Mouse (Mus musculus) midbrain, embryonic 16.5 days (tissue): Measurements from ENCODE around the gene Kif26b. TPM values are rescaled to one million over a fixed set of nuclear protein-coding genes. Genes with fewer than 3 reads are reported as not detected.

ENCODE experiments used
- ATAC-seq: fragments of 200-750 bp; cut with Nextera tagmentation; 2 replicates; pipeline ENCODE4 v1.8.0; 2017; ENCODE audit warnings: moderate TSS enrichment
- H3K27ac ChIP-seq: fragments of 300-500 bp; sonication (generic); 2 replicates; pipeline ENCODE4 v1.5.1; 2014; ENCODE audit warnings: mild to moderate bottlenecking, low read length, mixed read lengths
- H3K27me3 ChIP-seq: fragments of 300-500 bp; sonication (generic); 2 replicates; pipeline ENCODE4 v1.6.1; 2014; ENCODE audit warnings: low read depth, low read length, mixed read lengths; ENCODE audit not compliant: control insufficient read depth, insufficient read depth
- H3K36me3 ChIP-seq: fragments of 300-500 bp; sonication (generic); 2 replicates; pipeline ENCODE4 v1.6.1; 2014; ENCODE audit warnings: mild to moderate bottlenecking, low read length, moderate library complexity, mixed read lengths; ENCODE audit not compliant: control insufficient read depth, insufficient read depth
- H3K4me1 ChIP-seq: fragments of 300-500 bp; sonication (generic); 2 replicates; pipeline ENCODE4 v1.6.1; 2014; ENCODE audit warnings: mild to moderate bottlenecking, low read length, mixed read lengths; ENCODE audit not compliant: control insufficient read depth, insufficient read depth
- H3K4me2 ChIP-seq: fragments of 300-500 bp; sonication (generic); 2 replicates; pipeline ENCODE4 v1.6.1; 2014; ENCODE audit warnings: mild to moderate bottlenecking, low read length, mixed read lengths
- H3K4me3 ChIP-seq: fragments of 300-500 bp; sonication (generic); 2 replicates; pipeline ENCODE4 v1.5.1; 2014; ENCODE audit warnings: low read depth, mild to moderate bottlenecking, low read length, moderate library complexity, mixed read lengths
- H3K9ac ChIP-seq: fragments of 300-500 bp; sonication (generic); 2 replicates; pipeline ENCODE4 v1.6.1; 2014; ENCODE audit warnings: low read depth, low read length, mixed read lengths
- H3K9me3 ChIP-seq: fragments of 300-500 bp; sonication (generic); replicated peaks from 2 replicates; pipeline ENCODE4 v1.6.1; 2014; ENCODE audit warnings: mild to moderate bottlenecking, low read length, mixed read lengths; ENCODE audit not compliant: control insufficient read depth, poor library complexity, severe bottlenecking
- WGBS: fragments of 180-500 bp; shearing (Covaris S2); extraction: QIAGEN DNeasy Blood & Tissue Kit; methylation state at CpG from one replicate; pipeline ENCODE4 v1.1.7; 2014; 5-methylcytosine and 5-hydroxymethylcytosine counted together
- polyA plus RNA-seq: library from polyadenylated mRNA; unstranded; fragments of >200 nt; fragmentation: Nextera tagmentation; extraction: Ambion mirVana; gene quantifications from 2 replicates; pipeline ENCODE4 v1.2.1, GENCODE M21; 2015

Kif26b gene
- polyA plus RNA-seq, 1 experiment from 2014 or later: 8.1 TPM

- no peak overlapping the region for H3K9ac ChIP-seq
- H3K36me3 ChIP-seq: no peaks in the 10 kb centered on the region
- WGBS: 67% methylated on average over 7 of the region's 7 CpGs
- ATAC-seq: no peak
- H3K4me1 ChIP-seq: peaks cover 6% of the 10 kb centered on the region; the same call in 1 of the 2 replicates
- H3K4me2 ChIP-seq: no peak overlapping the region
- H3K27ac ChIP-seq: peak overlapping the region; percentile 29; the same call in 1 of the 2 replicates
- no peaks in the 10 kb centered on the region for H3K27me3 ChIP-seq
- H3K4me3 ChIP-seq: no peak overlapping the region
- no peaks in the 10 kb centered on the region for H3K9me3 ChIP-seq
Observed at GRCm38 (mm10) chr1:178748222-178748600, 219.3 kb downstream of the Kif26b start.

GRCm38 (mm10) chr1:178748617-178749016, 219.7 kb downstream of the Kif26b start:
- 95% methylated on average over 1 of the region's 1 CpGs for WGBS
- no peaks in the 10 kb centered on the region for H3K9me3 ChIP-seq
- no peak overlapping the region for H3K9ac ChIP-seq
- ATAC-seq: no peak
- H3K27ac ChIP-seq: no peak overlapping the region
- no peak overlapping the region for H3K4me2 ChIP-seq
- peaks cover 6% of the 10 kb centered on the region; the same call in 1 of the 2 replicates for H3K4me1 ChIP-seq
- no peak overlapping the region for H3K4me3 ChIP-seq
- H3K27me3 ChIP-seq: no peaks in the 10 kb centered on the region
- H3K36me3 ChIP-seq: no peaks in the 10 kb centered on the region

GRCm38 (mm10) chr1:178749786-178750185, 220.9 kb downstream of the Kif26b start:
- no peak overlapping the region for H3K4me3 ChIP-seq
- no peak for ATAC-seq
- no peaks in the 10 kb centered on the region for H3K27me3 ChIP-seq
- no peaks in the 10 kb centered on the region for H3K9me3 ChIP-seq
- no peak overlapping the region for H3K27ac ChIP-seq
- no peak overlapping the region for H3K4me2 ChIP-seq
- WGBS: 85% methylated on average over 9 of the region's 9 CpGs
- H3K4me1 ChIP-seq: peaks cover 6% of the 10 kb centered on the region; the same call in 1 of the 2 replicates
- no peaks in the 10 kb centered on the region for H3K36me3 ChIP-seq
- H3K9ac ChIP-seq: no peak overlapping the region

- Histone ChIP-seq H3K4me2 (no peak overlapping the region), H3K4me1 (peaks cover 5% of the 10 kb centered on the region; the same call in 1 of the 2 replicates), H3K9me3 (no peaks in the 10 kb centered on the region), H3K36me3 (no peaks in the 10 kb centered on the region), H3K4me3 (no peak overlapping the region), H3K9ac (no peak overlapping the region), H3K27me3 (no peaks in the 10 kb centered on the region), H3K27ac (no peak overlapping the region)
- WGBS: 36% methylated on average over 3 of the region's 3 CpGs
- no peak for ATAC-seq
Observed at GRCm38 (mm10) chr1:178758441-178758840, 229.5 kb downstream of the Kif26b start.

GRCm38 (mm10) chr1:178762125-178762741, 233.3 kb downstream of the Kif26b start:
- Histone ChIP-seq H3K27ac (peak overlapping the region; percentile 57; the same call in 1 of the 2 replicates), H3K4me1 (peaks cover 5% of the 10 kb centered on the region; the same call in 1 of the 2 replicates), H3K36me3 (no peaks in the 10 kb centered on the region), H3K27me3 (no peaks in the 10 kb centered on the region), H3K9ac (no peak overlapping the region), H3K4me3 (no peak overlapping the region), H3K9me3 (no peaks in the 10 kb centered on the region), H3K4me2 (no peak overlapping the region)
- ATAC-seq: peak; percentile 74
- WGBS: 61% methylated on average over 3 of the region's 3 CpGs

GRCm38 (mm10) chr1:178764914-178765313, 236.0 kb downstream of the Kif26b start:
- 72% methylated on average over 4 of the region's 4 CpGs for WGBS
- H3K9ac ChIP-seq: no peak overlapping the region
- H3K4me2 ChIP-seq: no peak overlapping the region
- no peaks in the 10 kb centered on the region for H3K36me3 ChIP-seq
- no peaks in the 10 kb centered on the region for H3K9me3 ChIP-seq
- no peak overlapping the region for H3K27ac ChIP-seq
- H3K4me1 ChIP-seq: peaks cover 5% of the 10 kb centered on the region; the same call in 1 of the 2 replicates
- H3K27me3 ChIP-seq: no peaks in the 10 kb centered on the region
- no peak overlapping the region for H3K4me3 ChIP-seq
- no peak for ATAC-seq

- peaks cover 5% of the 10 kb centered on the region; the same call in 1 of the 2 replicates for H3K4me1 ChIP-seq
- no peak overlapping the region for H3K9ac ChIP-seq
- H3K4me3 ChIP-seq: no peak overlapping the region
- no peaks in the 10 kb centered on the region for H3K27me3 ChIP-seq
- H3K4me2 ChIP-seq: no peak overlapping the region
- 88% methylated on average over 2 of the region's 2 CpGs for WGBS
- H3K36me3 ChIP-seq: no peaks in the 10 kb centered on the region
- ATAC-seq: no peak
- no peaks in the 10 kb centered on the region for H3K9me3 ChIP-seq
- no peak overlapping the region for H3K27ac ChIP-seq
Observed at GRCm38 (mm10) chr1:178765650-178766049, 236.7 kb downstream of the Kif26b start.

GRCm38 (mm10) chr1:178768976-178769375, 240.1 kb downstream of the Kif26b start:
- H3K4me3 ChIP-seq: no peak overlapping the region
- no peak for ATAC-seq
- H3K4me1 ChIP-seq: no peaks in the 10 kb centered on the region
- H3K27me3 ChIP-seq: no peaks in the 10 kb centered on the region
- no peak overlapping the region for H3K9ac ChIP-seq
- no peak overlapping the region for H3K27ac ChIP-seq
- H3K36me3 ChIP-seq: no peaks in the 10 kb centered on the region
- H3K4me2 ChIP-seq: no peak overlapping the region
- 89% methylated on average over 4 of the region's 4 CpGs for WGBS
- no peaks in the 10 kb centered on the region for H3K9me3 ChIP-seq

GRCm38 (mm10) chr1:178769988-178770387, 241.1 kb downstream of the Kif26b start:
- H3K27me3 ChIP-seq: no peaks in the 10 kb centered on the region
- H3K27ac ChIP-seq: no peak overlapping the region
- no peaks in the 10 kb centered on the region for H3K4me1 ChIP-seq
- no peak overlapping the region for H3K9ac ChIP-seq
- 79% methylated on average over 6 of the region's 6 CpGs for WGBS
- no peak overlapping the region for H3K4me2 ChIP-seq
- no peak for ATAC-seq
- no peaks in the 10 kb centered on the region for H3K36me3 ChIP-seq
- no peak overlapping the region for H3K4me3 ChIP-seq
- no peaks in the 10 kb centered on the region for H3K9me3 ChIP-seq
